Mouse (Mus musculus) ES-Bruce4 (cell line): ENCODE results near the gene Slc25a47.

ENCODE experiments used
- CTCF ChIP-seq: IDR thresholded peaks from one replicate; pipeline ENCODE4 v1.8.1; 2011; ENCODE audit warnings: low read depth, low read length
- EP300 ChIP-seq: IDR thresholded peaks from 2 replicates; pipeline ENCODE4 v1.6.1; 2011; ENCODE audit warnings: low read depth, low read length; ENCODE audit not compliant: insufficient read depth
- POLR2A ChIP-seq: IDR thresholded peaks from one replicate; pipeline ENCODE4 v1.8.1; 2011; ENCODE audit warnings: low read length; ENCODE audit not compliant: insufficient read depth

- TF ChIP-seq EP300 (no peak), CTCF (no peak), POLR2A (no peak)
Measured at GRCm38 (mm10) chr12:108885906-108886305, 50.1 kb downstream of the Slc25a47 start.
